Mouse (Mus musculus) embryonic facial prominence, embryonic 15.5 days (tissue): ENCODE measurements around the gene Baiap2l1. TPM values are rescaled to one million over a fixed set of nuclear protein-coding genes. Genes with fewer than 3 reads are reported as not detected.
A peak's percentile ranks its signal among the peaks of the same experiment; 100 is the strongest.

Experiments
- ATAC-seq: fragments of 200-750 bp; cut with Nextera tagmentation; 2 replicates; pipeline ENCODE4 v1.8.0; 2017; ENCODE audit warnings: low read depth, moderate TSS enrichment; ENCODE audit not compliant: insufficient number of reproducible peaks, low FRiP score, low TSS enrichment
- H3K27ac ChIP-seq: fragments of 300-500 bp; sonication (generic); replicated peaks from 2 replicates; pipeline ENCODE4 v1.5.1; 2015; ENCODE audit warnings: mild to moderate bottlenecking, inconsistent platforms
- H3K27me3 ChIP-seq: fragments of 300-500 bp; sonication (generic); 2 replicates; pipeline ENCODE4 v1.6.1; 2015; ENCODE audit warnings: inconsistent platforms
- H3K36me3 ChIP-seq: fragments of 300-500 bp; sonication (generic); 2 replicates; pipeline ENCODE4 v1.6.1; 2015; ENCODE audit warnings: mild to moderate bottlenecking, inconsistent platforms
- H3K4me1 ChIP-seq: fragments of 300-500 bp; sonication (generic); 2 replicates; pipeline ENCODE4 v1.6.1; 2015; ENCODE audit warnings: inconsistent platforms
- H3K4me2 ChIP-seq: fragments of 300-500 bp; sonication (generic); replicated peaks from 2 replicates; pipeline ENCODE4 v1.6.1; 2015; ENCODE audit warnings: mild to moderate bottlenecking, inconsistent platforms
- H3K4me3 ChIP-seq: fragments of 300-500 bp; sonication (generic); replicated peaks from 2 replicates; pipeline ENCODE4 v1.5.1; 2015; ENCODE audit warnings: mild to moderate bottlenecking, inconsistent platforms
- H3K9ac ChIP-seq: fragments of 300-500 bp; sonication (generic); 2 replicates; pipeline ENCODE4 v1.6.1; 2015; ENCODE audit warnings: inconsistent platforms
- H3K9me3 ChIP-seq: fragments of 300-500 bp; sonication (generic); replicated peaks from 2 replicates; pipeline ENCODE4 v1.6.1; 2016; ENCODE audit warnings: inconsistent platforms
- WGBS: fragments of 180-500 bp; shearing (Covaris S2); methylation state at CpG from one replicate; pipeline ENCODE4 v1.1.7; 2015; 5-methylcytosine and 5-hydroxymethylcytosine counted together
- polyA plus RNA-seq: library from polyadenylated mRNA; unstranded; fragments of >200 nt; fragmentation: Nextera tagmentation; extraction: Ambion mirVana; gene quantifications from 2 replicates; pipeline ENCODE4 v1.2.1, GENCODE M21; 2015

The Baiap2l1 gene
- polyA plus RNA-seq, 1 experiment from 2014 or later: 11.7 TPM

GRCm38 (mm10) chr5:144283551-144284031 lies 74.3 kb downstream of the Baiap2l1 start:
- Histone ChIP-seq H3K36me3 (peaks cover 4% of the 10 kb centered on the region; the same call in 1 of the 2 replicates), H3K4me3 (no peak overlapping the region), H3K4me1 (peaks cover 9% of the 10 kb centered on the region), H3K9ac (no peak overlapping the region), H3K27me3 (no peaks in the 10 kb centered on the region), H3K4me2 (no peak overlapping the region), H3K9me3 (no peaks in the 10 kb centered on the region), H3K27ac (no peak overlapping the region)
- 62% methylated on average over 8 of the region's 8 CpGs for WGBS
- 0 out of 2 replicates have a peak, but pooled peaks have one; percentile 41 for ATAC-seq

- H3K4me2 ChIP-seq: no peak overlapping the region
- ATAC-seq: no peak
- 72% methylated on average over 11 of the region's 11 CpGs for WGBS
- H3K27ac ChIP-seq: no peak overlapping the region
- H3K27me3 ChIP-seq: no peaks in the 10 kb centered on the region
- no peak overlapping the region for H3K9ac ChIP-seq
- H3K9me3 ChIP-seq: no peaks in the 10 kb centered on the region
- H3K4me1 ChIP-seq: peaks cover 9% of the 10 kb centered on the region
- H3K36me3 ChIP-seq: peaks cover 4% of the 10 kb centered on the region; the same call in 1 of the 2 replicates
- H3K4me3 ChIP-seq: no peak overlapping the region
These were observed 75.2 kb downstream of the Baiap2l1 start for GRCm38 (mm10) chr5:144282470-144283260.

GRCm38 (mm10) chr5:144279926-144280325 lies 78.0 kb downstream of the Baiap2l1 start:
- no peaks in the 10 kb centered on the region for H3K27me3 ChIP-seq
- no peak overlapping the region for H3K27ac ChIP-seq
- no peak overlapping the region for H3K4me3 ChIP-seq
- ATAC-seq: no peak
- H3K4me2 ChIP-seq: no peak overlapping the region
- WGBS: 91% methylated on average over 13 of the region's 13 CpGs
- peaks cover 4% of the 10 kb centered on the region; the same call in 1 of the 2 replicates for H3K36me3 ChIP-seq
- no peaks in the 10 kb centered on the region for H3K9me3 ChIP-seq
- H3K4me1 ChIP-seq: 0 out of 2 replicates have a peak, but pooled peaks cover 2% of the 10 kb centered on the region
- no peak overlapping the region for H3K9ac ChIP-seq

GRCm38 (mm10) chr5:144279081-144279541 lies 78.8 kb downstream of the Baiap2l1 start:
- no peak overlapping the region for H3K4me2 ChIP-seq
- H3K27me3 ChIP-seq: no peaks in the 10 kb centered on the region
- no peak for ATAC-seq
- no peak overlapping the region for H3K9ac ChIP-seq
- H3K27ac ChIP-seq: no peak overlapping the region
- peaks cover 4% of the 10 kb centered on the region; the same call in 1 of the 2 replicates for H3K36me3 ChIP-seq
- no peaks in the 10 kb centered on the region for H3K9me3 ChIP-seq
- H3K4me3 ChIP-seq: no peak overlapping the region
- WGBS: 63% methylated on average over 9 of the region's 9 CpGs
- 0 out of 2 replicates have a peak, but pooled peaks cover 2% of the 10 kb centered on the region for H3K4me1 ChIP-seq

GRCm38 (mm10) chr5:144278374-144278960 lies 79.4 kb downstream of the Baiap2l1 start:
- Histone ChIP-seq H3K4me3 (no peak overlapping the region), H3K9ac (no peak overlapping the region), H3K27ac (no peak overlapping the region), H3K4me2 (no peak overlapping the region), H3K27me3 (no peaks in the 10 kb centered on the region), H3K36me3 (peaks cover 4% of the 10 kb centered on the region; the same call in 1 of the 2 replicates), H3K4me1 (0 out of 2 replicates have a peak, but pooled peaks cover 2% of the 10 kb centered on the region), H3K9me3 (no peaks in the 10 kb centered on the region)
- ATAC-seq: no peak
- 83% methylated on average over 12 of the region's 13 CpGs for WGBS

GRCm38 (mm10) chr5:144276898-144277630 lies 80.8 kb downstream of the Baiap2l1 start:
- no peak overlapping the region for H3K4me3 ChIP-seq
- H3K9me3 ChIP-seq: no peaks in the 10 kb centered on the region
- H3K4me1 ChIP-seq: 0 out of 2 replicates have a peak, but pooled peaks cover 2% of the 10 kb centered on the region
- no peaks in the 10 kb centered on the region for H3K27me3 ChIP-seq
- no peak overlapping the region for H3K9ac ChIP-seq
- peaks cover 4% of the 10 kb centered on the region; the same call in 1 of the 2 replicates for H3K36me3 ChIP-seq
- no peak for ATAC-seq
- H3K27ac ChIP-seq: no peak overlapping the region
- 76% methylated on average over 17 of the region's 17 CpGs for WGBS
- H3K4me2 ChIP-seq: no peak overlapping the region

- 69% methylated on average over 6 of the region's 6 CpGs for WGBS
- Histone ChIP-seq H3K27ac (no peak overlapping the region), H3K27me3 (no peaks in the 10 kb centered on the region), H3K9ac (no peak overlapping the region), H3K4me2 (no peak overlapping the region), H3K36me3 (no peaks in the 10 kb centered on the region; the same call in 1 of the 2 replicates), H3K9me3 (no peaks in the 10 kb centered on the region), H3K4me1 (0 out of 2 replicates have a peak, but pooled peaks cover 2% of the 10 kb centered on the region), H3K4me3 (no peak overlapping the region)
- ATAC-seq: no peak
These were observed 83.0 kb downstream of the Baiap2l1 start for GRCm38 (mm10) chr5:144274904-144275303.

GRCm38 (mm10) chr5:144271772-144272171 lies 86.1 kb downstream of the Baiap2l1 start:
- H3K4me3 ChIP-seq: no peak overlapping the region
- H3K27ac ChIP-seq: no peak overlapping the region
- ATAC-seq: no peak
- no peak overlapping the region for H3K9ac ChIP-seq
- no peak overlapping the region for H3K4me2 ChIP-seq
- no peaks in the 10 kb centered on the region for H3K4me1 ChIP-seq
- H3K27me3 ChIP-seq: no peaks in the 10 kb centered on the region
- peaks cover 17% of the 10 kb centered on the region; the same call in 1 of the 2 replicates for H3K36me3 ChIP-seq
- 57% methylated on average over 5 of the region's 5 CpGs for WGBS
- no peaks in the 10 kb centered on the region for H3K9me3 ChIP-seq

GRCm38 (mm10) chr5:144271118-144271517 lies 86.8 kb downstream of the Baiap2l1 start:
- Histone ChIP-seq H3K27ac (no peak overlapping the region), H3K36me3 (peaks cover 24% of the 10 kb centered on the region), H3K4me3 (no peak overlapping the region), H3K27me3 (no peaks in the 10 kb centered on the region), H3K9me3 (no peaks in the 10 kb centered on the region), H3K4me1 (no peaks in the 10 kb centered on the region), H3K9ac (no peak overlapping the region), H3K4me2 (no peak overlapping the region)
- no peak for ATAC-seq
- WGBS: 71% methylated on average over 3 of the region's 3 CpGs

GRCm38 (mm10) chr5:144270420-144270819 lies 87.5 kb downstream of the Baiap2l1 start:
- 91% methylated on average over 8 of the region's 8 CpGs for WGBS
- no peak overlapping the region for H3K27ac ChIP-seq
- H3K4me2 ChIP-seq: no peak overlapping the region

GRCm38 (mm10) chr5:144269926-144270325 lies 88.0 kb downstream of the Baiap2l1 start:
- no peak overlapping the region for H3K4me3 ChIP-seq
- H3K27ac ChIP-seq: no peak overlapping the region
- ATAC-seq: no peak
- no peak overlapping the region for H3K9ac ChIP-seq
- H3K9me3 ChIP-seq: no peaks in the 10 kb centered on the region
- H3K36me3 ChIP-seq: peaks cover 30% of the 10 kb centered on the region
- H3K4me1 ChIP-seq: no peaks in the 10 kb centered on the region
- no peak overlapping the region for H3K4me2 ChIP-seq
- H3K27me3 ChIP-seq: no peaks in the 10 kb centered on the region
- WGBS: 89% methylated on average over 7 of the region's 7 CpGs

More at GRCm38 (mm10) chr5:144270420-144270819, 87.5 kb downstream of the Baiap2l1 start:
- Histone ChIP-seq H3K4me1 (no peaks in the 10 kb centered on the region), H3K27me3 (no peaks in the 10 kb centered on the region), H3K9ac (no peak overlapping the region), H3K9me3 (no peaks in the 10 kb centered on the region), H3K4me3 (no peak overlapping the region), H3K36me3 (peaks cover 28% of the 10 kb centered on the region)
- ATAC-seq: no peak
